Mouse (Mus musculus) adrenal gland, adult 18-20 months (tissue): ENCODE results near the gene Aunip. TPM values are rescaled to one million over a fixed set of nuclear protein-coding genes. Genes with fewer than 3 reads are reported as not detected.

Experiments
- DNase-seq, 2 experiments: peaks; one replicate each; pipeline ENCODE4 v3.0.0; 2021 to 2022; ENCODE audit warnings: low spot score in 2 of 2
- total RNA-seq, 2 experiments: library from RNA; stranded (reverse); gene quantifications; 1 replicate in 1 of 2; 2 replicates in 1 of 2; pipeline ENCODE4 v1.2.3; 2021

Gene Aunip
- total RNA-seq, 2 experiments from 2014 or later: 0.48 to 0.56 TPM

DNA sequence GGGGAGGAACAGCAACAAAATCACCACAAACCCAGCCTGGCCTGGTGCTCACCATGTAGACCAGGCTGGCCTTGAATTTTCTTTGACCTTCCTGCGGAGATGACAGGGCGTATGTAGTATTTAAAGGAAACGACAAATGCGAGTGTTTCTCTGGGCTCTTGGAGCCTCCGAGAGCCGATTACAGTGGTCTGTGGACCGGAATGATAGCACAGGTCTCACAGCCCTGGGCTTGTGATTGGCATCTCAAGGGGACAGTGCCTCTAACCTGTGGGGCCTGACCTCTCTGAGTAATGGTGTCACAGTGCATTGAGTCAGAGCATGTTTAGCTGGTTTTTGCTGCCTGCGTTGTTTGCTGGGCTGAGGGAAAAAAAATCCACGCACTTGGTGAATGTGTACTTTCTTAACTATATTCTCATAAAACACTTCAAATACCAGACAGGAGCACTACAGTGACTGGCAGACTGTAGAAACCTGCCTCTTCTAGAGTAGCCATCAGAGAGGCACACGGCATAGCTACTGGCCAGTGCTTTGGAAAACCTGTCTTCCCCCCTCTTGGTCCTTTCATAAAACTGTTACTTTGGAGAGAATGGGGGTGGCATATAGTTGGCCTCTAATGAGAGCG is 3.6 kb downstream of the Aunip start:
- DNase-seq: no peak

DNA sequence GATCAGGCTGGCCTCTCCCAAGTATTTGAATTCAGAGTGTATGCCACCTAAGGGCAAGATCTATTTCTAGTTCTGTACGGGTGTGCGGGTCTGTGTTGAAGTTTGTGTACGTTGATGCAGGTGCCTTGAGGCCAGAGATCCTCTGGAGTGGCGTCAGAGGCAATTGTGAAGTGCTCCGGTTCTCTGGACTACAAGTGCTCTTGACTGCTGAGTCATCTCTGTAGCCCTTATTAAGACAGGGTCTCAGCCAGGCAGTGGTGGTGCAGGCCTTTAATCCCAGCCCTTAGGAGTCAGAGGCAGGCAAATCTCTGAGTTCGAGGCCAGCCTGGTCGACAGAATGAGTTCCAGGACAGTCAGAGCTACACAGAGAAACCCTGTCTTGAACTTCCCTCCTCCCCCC is 4.8 kb downstream of the Aunip start:
- DNase-seq: no peak

DNA sequence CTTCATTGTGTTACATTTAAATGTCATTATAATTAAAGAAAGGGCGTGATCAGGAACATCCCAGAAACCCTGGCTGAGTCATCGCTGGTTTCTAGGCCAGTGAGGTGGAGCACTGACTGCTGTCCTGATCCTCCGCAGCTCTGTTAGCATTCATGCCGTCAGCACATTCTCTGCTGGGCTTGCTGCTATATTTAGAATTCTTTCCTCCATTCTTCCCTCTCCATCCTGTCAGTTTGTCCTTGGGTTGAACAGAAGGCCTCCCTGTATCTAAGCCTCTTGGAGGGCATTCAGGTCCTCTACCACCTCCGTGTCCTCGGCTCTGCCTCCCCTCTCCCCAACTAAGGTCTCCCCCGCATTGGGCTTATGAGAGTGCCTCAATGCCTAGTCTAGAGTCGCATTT is 6.2 kb downstream of the Aunip start:
- DNase-seq: peak in 1 of 2 experiments; percentile 46

DNA sequence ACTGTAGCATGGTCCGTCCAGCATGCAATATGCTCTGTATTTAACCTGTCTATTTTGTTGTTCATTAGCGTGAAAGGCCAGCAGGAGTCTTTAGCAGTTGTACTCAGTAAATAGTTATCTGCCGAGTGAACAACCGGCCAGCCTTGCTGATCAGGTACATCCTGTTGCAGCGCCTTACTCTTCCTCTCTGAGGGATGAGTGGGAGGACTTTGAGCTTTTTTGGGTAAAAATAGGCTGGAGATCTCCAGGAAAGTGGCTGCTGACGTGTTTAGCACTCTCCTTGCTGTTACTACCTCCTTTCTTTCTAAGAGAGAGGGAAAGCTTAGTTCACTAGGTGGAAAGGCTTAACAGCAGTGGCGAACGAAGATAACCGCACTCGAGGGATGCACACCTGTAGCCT is 6.9 kb downstream of the Aunip start:
- no peak for DNase-seq

DNA sequence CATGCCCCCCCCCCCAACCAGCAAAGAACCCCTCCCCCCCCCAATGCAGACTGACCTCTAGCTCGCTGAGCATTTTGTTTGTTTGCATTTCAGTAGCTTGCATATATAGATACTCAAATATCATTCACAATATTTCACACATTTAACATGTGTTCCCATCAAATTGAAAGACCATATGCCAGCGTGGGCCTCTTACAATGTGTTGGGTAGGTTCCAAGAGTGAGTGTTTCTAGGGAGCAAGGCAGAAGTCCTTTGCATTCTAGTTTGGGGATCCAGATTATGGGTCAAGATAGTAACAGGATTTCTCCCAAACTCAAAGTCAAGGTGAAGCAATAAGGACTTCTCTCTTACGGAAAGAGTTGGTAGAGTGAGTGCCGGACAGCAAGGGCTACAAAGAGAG is 7.7 kb downstream of the Aunip start:
- no peak for DNase-seq

DNA sequence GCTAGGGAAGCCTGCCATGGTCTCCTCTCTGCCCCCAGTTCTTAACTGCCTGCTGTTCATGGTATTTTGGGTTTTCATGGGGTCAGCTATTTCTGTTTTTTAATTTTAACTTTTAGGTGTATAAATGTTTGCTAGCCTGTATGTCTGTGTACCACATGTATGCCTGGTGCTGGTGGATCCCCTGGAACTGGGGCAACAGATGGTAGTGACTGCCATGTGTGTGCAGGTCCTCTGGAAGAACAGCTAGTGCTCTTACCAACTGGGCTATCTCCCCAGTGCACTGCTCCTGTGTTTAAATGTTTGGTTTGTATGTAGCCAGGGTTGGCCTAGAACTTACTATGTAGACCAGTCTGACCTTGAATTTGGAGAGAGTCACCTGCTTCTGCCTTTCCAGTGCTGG is 8.5 kb downstream of the Aunip start:
- no peak for DNase-seq

DNA sequence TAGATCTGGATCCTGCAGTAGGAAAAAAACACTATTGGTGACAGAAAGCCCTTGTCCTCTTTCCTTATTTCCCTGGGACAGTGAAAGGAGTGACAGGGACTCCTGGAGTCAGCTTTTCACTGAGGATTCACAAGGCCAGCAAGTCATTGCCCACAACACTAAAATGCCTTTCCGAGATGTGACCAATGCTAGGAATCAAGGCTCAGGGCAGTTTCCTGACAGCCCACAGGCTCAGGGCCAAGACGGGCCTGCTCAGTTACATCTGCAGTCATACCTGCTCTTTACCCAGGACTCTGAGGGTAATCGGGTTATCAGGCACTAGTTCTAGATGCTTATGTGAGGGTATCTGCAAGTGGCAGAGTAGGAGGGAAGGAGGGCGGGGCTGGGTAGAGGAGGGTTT is 12.6 kb downstream of the Aunip start:
- no peak for DNase-seq

DNA sequence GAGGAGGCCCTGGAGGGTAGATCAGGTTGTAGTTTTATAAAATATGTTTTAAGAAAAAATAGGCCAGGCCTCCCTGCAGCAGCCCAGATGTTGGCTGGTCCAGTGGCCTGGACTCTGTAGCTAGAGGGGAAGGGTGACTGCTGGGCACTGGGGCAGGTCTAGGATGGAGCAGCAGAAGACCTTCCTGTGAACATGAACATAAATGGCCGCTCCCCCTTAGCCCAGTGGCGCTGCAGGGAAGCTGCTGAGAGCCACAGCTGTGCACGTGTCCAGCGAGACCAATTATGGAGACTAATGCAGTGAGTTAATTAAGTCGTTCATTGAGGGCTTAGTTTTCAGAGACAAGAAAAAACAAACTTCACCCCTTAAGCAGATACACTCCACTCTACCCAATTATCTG is 15.0 kb downstream of the Aunip start:
- DNase-seq: no peak

DNA sequence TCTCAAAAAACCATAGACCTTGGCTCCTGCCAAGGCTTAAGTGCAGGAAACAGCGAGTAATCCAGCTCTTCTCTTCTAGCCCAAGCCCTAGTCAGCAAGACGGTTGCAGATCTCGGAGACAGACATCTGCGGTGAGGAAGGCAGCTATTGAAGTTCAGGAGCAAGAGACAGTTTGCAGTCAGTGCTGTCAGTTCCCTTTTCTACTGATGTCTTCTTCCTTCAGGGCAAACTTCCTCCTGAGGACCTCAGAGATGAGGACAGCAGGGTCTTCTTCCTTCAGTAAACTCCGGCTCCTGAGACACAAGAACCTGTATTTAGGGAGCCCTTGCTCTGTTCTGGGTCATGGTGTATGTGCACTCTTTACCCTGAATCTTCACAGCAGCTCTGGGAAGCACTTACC is 15.4 kb downstream of the Aunip start:
- no peak for DNase-seq

DNA sequence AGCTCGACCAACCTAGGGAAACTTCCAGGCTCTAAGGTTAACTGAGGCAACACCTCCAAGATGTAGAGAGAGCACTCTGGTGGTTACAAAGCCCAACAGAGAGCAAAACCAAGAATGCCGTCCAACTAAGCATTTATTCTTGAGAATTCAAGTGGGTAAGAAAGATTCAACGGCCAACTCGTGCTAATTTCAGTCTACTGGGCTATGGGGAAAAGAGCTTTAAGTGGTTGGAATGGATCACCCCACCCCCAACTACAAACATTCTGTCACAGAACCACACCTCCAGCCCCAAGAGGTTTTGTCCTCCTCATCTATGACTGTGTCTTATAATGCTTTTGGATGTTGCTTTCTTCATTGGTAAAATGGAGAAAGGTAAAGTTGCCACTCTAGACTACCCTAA is 22.1 kb downstream of the Aunip start:
- DNase-seq: no peak

DNA sequence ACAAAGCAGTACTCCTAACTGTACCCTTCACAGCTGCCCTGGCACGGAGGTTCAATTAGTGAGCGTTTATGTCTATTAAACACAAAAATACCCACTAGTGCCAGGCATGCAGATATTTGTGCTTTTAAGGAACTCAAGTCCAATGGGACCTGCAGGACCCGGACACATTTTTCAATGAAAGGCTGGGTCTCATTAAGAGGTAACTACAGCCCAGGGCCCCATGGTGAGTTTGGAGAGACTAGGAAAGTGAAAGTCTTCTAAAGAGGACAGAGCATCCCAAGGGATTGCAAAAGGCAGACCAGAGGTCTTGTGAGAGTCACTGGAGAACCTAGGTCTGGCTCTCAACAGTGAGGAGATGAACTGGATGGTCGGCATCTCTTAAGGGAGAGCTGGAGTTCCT is 22.6 kb downstream of the Aunip start:
- DNase-seq: no peak

DNA sequence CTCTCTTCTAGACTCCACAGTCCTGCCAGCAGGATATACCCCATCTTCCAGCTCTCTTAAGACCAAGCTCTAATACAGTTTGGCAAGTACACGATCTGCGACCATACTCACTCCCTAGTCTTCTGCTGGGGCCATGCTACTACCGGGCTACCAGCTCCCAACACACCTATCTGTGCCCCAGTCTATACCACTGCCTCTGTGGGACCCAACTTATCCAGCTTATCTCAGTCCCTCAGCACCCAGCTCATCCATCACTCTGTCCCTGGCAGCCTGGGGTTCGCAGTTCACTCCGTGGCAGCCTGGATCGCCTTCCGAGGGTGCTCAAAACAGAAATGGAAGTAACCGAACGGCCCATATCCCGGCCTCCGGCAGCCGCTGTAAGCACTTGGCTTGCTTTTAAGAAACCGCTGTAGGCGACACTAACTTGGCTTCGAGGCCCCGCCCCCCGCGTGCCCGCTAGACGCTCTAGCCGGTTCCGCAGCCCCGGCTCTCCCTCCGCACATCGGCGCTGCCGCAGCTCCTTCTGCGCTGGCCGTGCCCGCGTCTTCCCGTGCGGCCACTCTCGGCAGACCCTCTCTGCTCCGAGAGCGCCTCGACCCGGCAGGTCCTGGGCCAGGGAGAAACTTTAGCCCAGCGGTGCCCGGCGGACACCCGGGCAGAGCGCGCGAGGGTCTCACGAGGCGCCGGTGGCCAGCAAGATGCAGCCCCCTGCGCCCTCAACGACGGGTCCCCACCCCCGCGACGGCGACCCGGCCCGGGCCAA is 23.5 kb downstream of the Aunip start:
- DNase-seq: peak; percentile 73 to 74

DNA sequence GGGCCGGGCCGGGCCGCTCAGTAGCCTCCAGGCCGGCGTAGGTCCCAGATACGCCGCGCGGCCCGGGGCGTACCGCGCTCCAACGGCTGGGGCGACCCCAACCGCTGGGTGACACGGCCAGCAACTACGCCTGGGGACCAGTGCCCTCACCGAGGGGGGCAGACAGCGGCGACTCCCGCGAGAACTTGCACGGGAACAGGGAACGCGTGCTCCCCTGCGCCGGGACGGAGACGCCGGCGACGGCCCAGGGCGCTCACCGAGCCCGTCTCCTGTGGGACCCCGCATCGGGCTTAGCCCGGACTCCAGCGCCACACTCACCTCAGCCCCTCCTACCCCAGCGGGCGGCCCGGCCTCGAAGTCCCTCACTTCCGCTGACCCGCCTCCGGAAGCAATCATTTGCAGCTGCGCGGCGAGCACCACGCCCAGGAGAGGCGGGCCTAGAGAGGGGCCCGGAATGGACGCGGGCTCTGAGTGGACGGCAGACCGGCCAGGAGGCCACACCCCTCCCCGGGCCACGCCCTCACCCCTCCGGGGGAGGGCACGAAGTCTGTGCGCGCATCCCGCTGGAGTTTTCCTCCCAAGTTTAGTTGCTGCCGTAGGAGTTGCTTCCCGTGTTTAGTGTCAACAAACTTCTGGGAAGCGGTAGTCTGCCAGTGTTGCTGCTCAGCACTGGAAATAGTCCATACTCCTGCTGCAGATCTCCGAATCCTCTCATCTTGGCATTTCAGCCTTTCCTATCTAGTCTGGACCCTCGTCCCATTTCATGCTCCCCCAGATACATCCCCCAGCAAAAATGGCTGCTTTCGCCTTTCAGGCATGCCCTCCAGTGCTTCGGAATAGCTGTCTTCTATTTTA is 24.4 kb downstream of the Aunip start, which contains the start of gene Mtfr1l:
Gene Mtfr1l (minus strand): TSS at position 456 of the 855 bp plus-strand sequence.
- peak; percentile 95 to 97 for DNase-seq

DNA sequence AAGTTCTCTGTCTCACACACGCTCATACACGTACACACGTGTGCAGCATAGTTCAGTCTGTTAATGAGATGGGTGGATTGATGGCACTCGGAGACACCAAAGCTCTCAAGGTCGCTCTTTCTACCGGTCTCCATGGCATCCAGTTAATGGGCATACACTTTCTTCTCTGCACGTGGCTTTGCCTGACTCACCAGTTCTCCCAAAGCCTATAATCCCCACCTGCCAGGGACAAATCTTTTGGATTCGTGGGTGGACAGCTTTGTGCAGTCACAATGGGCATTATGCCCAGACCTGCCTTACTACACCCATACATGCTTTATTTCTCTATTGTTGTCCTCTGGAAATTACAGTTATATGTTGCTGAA is 25.0 kb downstream of the Aunip start:
- DNase-seq: peak in 1 of 2 experiments; percentile 34

DNA sequence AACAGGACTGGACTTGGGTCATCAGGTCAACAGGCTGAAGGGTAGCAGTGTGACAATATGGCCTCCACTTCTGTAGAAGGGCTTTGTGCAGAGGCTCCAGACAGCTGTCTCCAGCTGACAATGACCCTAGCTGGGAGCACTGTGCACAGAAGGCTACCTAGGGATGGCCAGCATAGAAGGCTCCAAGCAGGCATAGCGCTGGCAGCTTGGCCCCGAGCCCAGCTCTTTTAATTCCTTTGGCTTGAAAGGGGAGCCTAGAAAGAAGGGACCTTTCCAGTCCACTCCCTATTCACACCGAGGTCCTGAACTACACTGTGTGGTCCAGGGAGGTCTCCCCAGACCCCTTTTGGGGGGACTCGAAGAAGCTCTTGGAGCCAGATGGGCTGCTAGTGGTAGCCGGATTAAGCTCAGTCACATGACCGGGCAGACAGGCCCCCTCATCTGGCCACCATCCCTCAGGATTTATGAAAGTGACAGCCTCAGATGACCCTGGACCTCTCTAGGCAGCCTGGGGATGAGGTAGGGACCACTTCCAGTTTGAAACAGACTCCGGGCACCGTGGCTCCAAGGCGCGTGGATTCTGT is 28.3 kb downstream of the Aunip start:
- no peak for DNase-seq

DNA sequence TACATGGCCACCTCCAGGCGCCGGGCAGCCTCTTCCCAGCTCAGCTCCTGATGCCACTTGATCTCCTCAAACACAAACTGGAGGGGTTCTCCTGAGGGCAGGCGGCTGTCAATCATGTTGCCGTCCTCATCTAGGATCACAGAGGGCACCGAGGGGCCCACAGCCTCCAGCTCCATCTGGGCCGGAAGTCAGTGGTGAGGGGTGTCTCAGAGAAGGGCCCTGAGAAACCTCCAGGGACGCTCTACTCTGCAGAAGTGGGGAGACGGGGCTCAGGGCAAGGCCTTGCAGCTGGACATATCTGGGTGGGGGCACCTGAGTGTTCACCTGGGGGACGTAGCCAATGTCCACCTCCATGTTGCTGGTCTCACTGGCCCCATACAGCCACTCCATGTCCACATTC is 31.9 kb downstream of the Aunip start:
- no peak for DNase-seq

DNA sequence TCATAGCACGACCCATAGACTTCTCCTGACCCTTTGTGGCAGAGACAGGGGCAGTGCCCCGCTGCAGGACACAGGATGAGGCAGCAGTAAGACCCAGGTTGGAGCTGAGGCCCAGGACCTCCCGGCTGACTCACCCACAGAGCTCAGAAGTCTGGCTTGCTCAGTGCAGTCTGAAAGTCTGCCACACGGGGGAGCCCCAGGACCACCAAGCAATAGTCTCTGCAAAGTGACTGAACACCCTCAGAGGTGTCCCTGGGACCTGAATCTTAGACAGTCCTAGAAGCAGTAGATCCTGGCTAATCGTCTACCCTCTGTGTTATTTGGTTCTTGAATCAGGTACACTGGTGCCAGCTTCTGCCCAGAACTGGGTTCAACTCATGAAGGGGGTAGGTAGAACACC is 32.5 kb downstream of the Aunip start:
- DNase-seq: peak; percentile 97

DNA sequence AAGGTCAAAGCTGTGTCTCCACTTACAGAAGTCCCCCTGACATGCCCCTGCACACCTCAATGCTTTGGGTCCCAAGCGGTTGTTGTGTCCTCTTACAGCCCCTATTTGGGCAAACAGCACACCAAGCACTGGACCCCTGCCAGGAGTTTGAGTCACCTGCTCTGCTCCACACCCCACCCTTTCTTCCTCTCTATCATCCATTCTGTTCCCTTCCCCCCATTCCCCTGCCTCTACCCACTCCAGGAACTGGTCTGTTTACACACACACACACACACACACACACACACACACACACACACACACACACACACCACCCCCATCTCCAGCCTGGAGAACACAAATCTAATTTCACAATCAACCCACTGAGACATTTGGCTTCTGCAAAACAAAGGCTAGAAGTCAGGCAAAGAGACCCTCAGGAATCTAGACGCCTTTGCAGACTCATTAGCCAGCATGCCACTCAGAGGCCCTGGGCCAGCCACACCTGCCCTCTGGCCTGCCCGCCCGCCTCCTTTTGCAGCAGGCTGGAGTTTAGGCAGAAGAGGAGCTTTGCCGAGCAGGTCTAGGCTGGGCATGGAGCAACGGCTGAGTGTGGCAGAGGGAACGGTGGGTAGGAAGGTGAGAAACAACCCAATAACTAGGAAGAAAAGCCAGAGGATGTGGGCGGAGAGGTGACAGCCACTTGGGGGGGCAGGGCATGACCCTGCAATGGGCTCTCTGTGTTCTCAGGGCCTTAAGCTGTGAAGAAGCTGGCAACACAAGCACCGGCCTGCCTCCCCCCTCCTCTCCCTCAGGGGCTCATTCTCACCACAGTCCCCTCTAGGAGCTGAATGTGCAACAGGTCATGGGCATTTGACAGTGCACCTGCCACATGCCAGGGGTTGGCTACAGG is 36.3 kb downstream of the Aunip start:
- peak in 1 of 2 experiments; percentile 36 for DNase-seq

DNA sequence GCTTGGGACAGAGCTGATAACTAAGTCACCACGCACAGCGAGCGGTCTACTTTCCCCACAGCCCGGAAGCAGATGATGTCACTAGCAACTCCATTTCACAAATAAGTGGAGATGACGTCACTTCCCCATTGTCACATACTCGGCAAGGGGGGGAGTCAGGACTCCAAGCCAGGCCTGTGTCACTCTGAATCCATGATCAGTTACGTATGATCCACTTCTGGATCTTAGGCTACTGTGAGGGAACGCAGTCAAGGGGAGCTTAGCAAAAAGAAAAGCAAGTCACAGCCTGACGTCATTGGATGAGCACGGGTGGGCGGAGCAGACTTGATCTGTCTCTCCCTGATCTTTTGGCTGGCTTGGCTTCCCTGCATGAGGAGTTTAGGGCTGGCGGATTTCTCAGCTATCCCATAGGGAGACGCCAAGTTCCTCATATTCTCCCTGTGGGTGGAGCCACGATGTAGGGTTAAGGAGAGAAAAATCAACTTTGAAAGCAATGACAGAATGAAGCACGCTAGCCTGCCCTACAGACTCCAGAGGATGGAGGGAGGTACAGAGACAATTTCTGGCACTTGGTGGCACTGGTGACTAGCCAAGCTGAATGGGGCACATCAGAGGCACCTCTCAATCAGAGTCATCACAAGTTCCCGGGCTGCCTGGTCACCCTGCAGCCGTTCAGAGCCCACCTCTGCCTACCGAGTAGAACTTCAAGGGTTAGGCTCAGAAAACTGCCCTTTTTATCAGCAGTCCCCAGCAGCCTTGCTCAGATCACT is 37.6 kb downstream of the Aunip start:
- DNase-seq: no peak

DNA sequence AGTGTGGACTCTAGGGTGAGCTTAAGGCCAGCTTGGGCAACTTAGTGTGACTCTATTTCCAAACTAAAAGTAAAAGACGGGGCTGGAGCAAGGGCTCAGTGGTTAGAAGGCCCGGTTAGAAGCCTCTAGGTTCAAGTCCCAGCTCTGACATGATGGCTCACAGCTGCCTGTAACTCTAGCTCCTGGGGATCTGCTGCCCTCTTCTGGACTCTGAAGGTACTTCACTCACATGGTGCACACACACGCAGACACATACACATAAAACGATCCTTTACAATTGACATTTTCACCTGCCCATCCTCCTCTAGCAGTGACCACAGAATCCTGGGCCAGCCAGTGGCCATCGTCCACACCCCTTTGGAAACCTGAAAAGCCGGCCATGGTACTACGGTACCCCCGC is 39.1 kb downstream of the Aunip start:
- no peak for DNase-seq
